Mouse (Mus musculus) embryo, embryonic 11 days (tissue): Measurements from ENCODE around the gene Lrrc4.

Experiments
- DNase-seq: peaks from one replicate; pipeline ENCODE4 v3.0.0-alpha.2; 2015

Lrrc4 gene

GRCm38 (mm10) chr6:28831011-28831853, at the start of gene Lrrc4:
TSS of gene Lrrc4 (minus strand) at chr6:28831747.
- DNase-seq = no peak

GRCm38 (mm10) chr6:28880909-28881308, 49.4 kb upstream of the Lrrc4 start:
- DNase-seq = no peak

- no peak for DNase-seq
Measured at GRCm38 (mm10) chr6:28879315-28879714, 47.8 kb upstream of the Lrrc4 start.

- peak; percentile 51 for DNase-seq
Measured at GRCm38 (mm10) chr6:28877945-28878666, 46.6 kb upstream of the Lrrc4 start.

GRCm38 (mm10) chr6:28876492-28876891, 44.9 kb upstream of the Lrrc4 start:
- no peak for DNase-seq

- DNase-seq = no peak
Measured at GRCm38 (mm10) chr6:28875333-28875732, 43.8 kb upstream of the Lrrc4 start.

- DNase-seq = no peak
Measured at GRCm38 (mm10) chr6:28874759-28875158, 43.2 kb upstream of the Lrrc4 start.

- DNase-seq = no peak
Measured at GRCm38 (mm10) chr6:28874053-28874452, 42.5 kb upstream of the Lrrc4 start.

- no peak for DNase-seq
Measured at GRCm38 (mm10) chr6:28872421-28872795, 40.9 kb upstream of the Lrrc4 start.

GRCm38 (mm10) chr6:28871725-28872420, 40.3 kb upstream of the Lrrc4 start:
- no peak for DNase-seq

GRCm38 (mm10) chr6:28867516-28868251, 36.1 kb upstream of the Lrrc4 start:
- no peak for DNase-seq

- no peak for DNase-seq
Measured at GRCm38 (mm10) chr6:28866206-28866605, 34.7 kb upstream of the Lrrc4 start.

- no peak for DNase-seq
Measured at GRCm38 (mm10) chr6:28865112-28865511, 33.6 kb upstream of the Lrrc4 start.

GRCm38 (mm10) chr6:28864684-28865083, 33.1 kb upstream of the Lrrc4 start:
- DNase-seq = no peak

- DNase-seq = no peak
Measured at GRCm38 (mm10) chr6:28862304-28862703, 30.8 kb upstream of the Lrrc4 start.

- DNase-seq = no peak
Measured at GRCm38 (mm10) chr6:28860922-28861321, 29.4 kb upstream of the Lrrc4 start.

GRCm38 (mm10) chr6:28860450-28860849, 28.9 kb upstream of the Lrrc4 start:
- no peak for DNase-seq

GRCm38 (mm10) chr6:28859094-28859493, 27.5 kb upstream of the Lrrc4 start:
- no peak for DNase-seq

GRCm38 (mm10) chr6:28857198-28858180, 25.9 kb upstream of the Lrrc4 start:
- DNase-seq = no peak

GRCm38 (mm10) chr6:28856789-28857188, 25.2 kb upstream of the Lrrc4 start:
- no peak for DNase-seq

GRCm38 (mm10) chr6:28855442-28855841, 23.9 kb upstream of the Lrrc4 start:
- DNase-seq = no peak

GRCm38 (mm10) chr6:28854598-28854997, 23.1 kb upstream of the Lrrc4 start:
- peak; percentile 39 for DNase-seq
